9 mouse cellular contexts compared by ENCODE assay signal in the genomic region with DNA sequence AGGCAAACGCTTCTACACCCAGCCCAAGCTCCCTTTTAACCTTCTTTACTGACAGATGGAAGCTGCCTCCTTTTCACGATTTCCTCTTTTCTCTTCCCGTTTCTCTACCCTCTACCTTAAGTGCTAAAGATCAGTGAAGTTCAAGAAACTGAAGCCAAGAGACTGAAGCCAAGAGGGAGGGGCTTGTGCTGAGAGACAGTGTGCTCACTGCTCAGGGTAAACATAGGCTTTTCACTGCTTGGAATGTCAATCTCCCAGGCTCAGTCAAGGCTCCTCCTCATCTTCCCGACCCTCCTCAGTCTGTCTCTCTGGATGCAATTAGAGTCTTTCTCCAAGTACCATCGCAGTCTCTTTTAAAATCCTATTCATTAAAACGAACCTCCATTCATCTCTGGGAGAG. TPM values are rescaled to one million over a fixed set of nuclear protein-coding genes. Genes with fewer than 3 reads are reported as not detected.
DNase-seq lines count a peak whose midpoint lies in the region; ATAC-seq and TF ChIP-seq lines count a peak whose summit lies in the region.
"Had no signal": no experiment of that assay in that cellular context is flagged by ENCODE, and none has a peak within 500 bp of the region (broad histone marks: within the 10 kb centered on the region; RNA-seq: fewer than 3 reads in every experiment).

No protein-coding gene starts in this region.

- ATAC-seq in hindbrain, embryonic 11.5 days (ENCODE audit: low FRiP score): no peak
- ATAC-seq in embryonic facial prominence, embryonic 14.5 days (ENCODE audit: low read depth): peak; percentile 72; the same call in 1 of the 2 replicates
- ATAC-seq in kidney, postnatal 0 days (replicated peaks; ENCODE audit: low FRiP score, low read depth): no peak
- no peak for ATAC-seq in neural tube, embryonic 13.5 days (ENCODE audit: low read depth)

- DNase-seq in hindbrain, embryonic 10.5 days (ENCODE audit: low spot score): no peak
- DNase-seq in hindbrain, embryonic 11.5 days (ENCODE audit: low spot score): no peak
- DNase-seq in embryonic facial prominence, embryonic 14.5 days (ENCODE audit: low spot score): peak; percentile 73
- peak; percentile 45 for DNase-seq in kidney, postnatal 0 days (ENCODE audit: low spot score)
- no peak for DNase-seq in gastrocnemius, postnatal 10 days
- no peak for DNase-seq in thymus, adult 18-20 months
- DNase-seq in adrenal gland, postnatal 25 days: no peak

- WGBS in hindbrain, embryonic 10.5 days: 9% methylated on average over 6 of the region's 6 CpGs
- WGBS in hindbrain, embryonic 11.5 days: 11% methylated on average over 6 of the region's 6 CpGs
- WGBS in embryonic facial prominence, embryonic 14.5 days: 2% methylated on average over 6 of the region's 6 CpGs
- 4% methylated on average over 6 of the region's 6 CpGs for WGBS in kidney, postnatal 0 days
- 7% methylated on average over 6 of the region's 6 CpGs for WGBS in neural tube, embryonic 13.5 days

- H3K27me3 ChIP-seq in hindbrain, embryonic 10.5 days (ENCODE audit: insufficient read depth, poor library complexity, severe bottlenecking): no peaks in the 10 kb centered on the region
- no peaks in the 10 kb centered on the region for H3K27me3 ChIP-seq in hindbrain, embryonic 11.5 days (ENCODE audit: control insufficient read depth, insufficient read depth, low read length)
- H3K27me3 ChIP-seq in embryonic facial prominence, embryonic 14.5 days (replicated peaks; ENCODE audit: control insufficient read depth, insufficient read depth, low read length): no peaks in the 10 kb centered on the region
- H3K27me3 ChIP-seq in kidney, postnatal 0 days (ENCODE audit: insufficient read depth, low read length): no peaks in the 10 kb centered on the region
- no peaks in the 10 kb centered on the region for H3K27me3 ChIP-seq in neural tube, embryonic 13.5 days

- H3K4me3 ChIP-seq in hindbrain, embryonic 10.5 days: 0 out of 2 replicates have a peak overlapping the region, but pooled peaks have one; percentile 22
- H3K4me3 ChIP-seq in hindbrain, embryonic 11.5 days (ENCODE audit: low read depth, low read length): no peak overlapping the region
- H3K4me3 ChIP-seq in embryonic facial prominence, embryonic 14.5 days (ENCODE audit: low read depth, low read length): peak overlapping the region; percentile 8; the same call in 1 of the 2 replicates
- H3K4me3 ChIP-seq in kidney, postnatal 0 days (replicated peaks; ENCODE audit: low read depth, low read length): no peak overlapping the region
- H3K4me3 ChIP-seq in neural tube, embryonic 13.5 days: no peak overlapping the region
- H3K4me3 ChIP-seq: myocyte had no signal

- H3K9me3 ChIP-seq in hindbrain, embryonic 10.5 days: no peaks in the 10 kb centered on the region
- no peaks in the 10 kb centered on the region for H3K9me3 ChIP-seq in hindbrain, embryonic 11.5 days (ENCODE audit: control insufficient read depth, low read length)
- no peaks in the 10 kb centered on the region for H3K9me3 ChIP-seq in embryonic facial prominence, embryonic 14.5 days (ENCODE audit: control insufficient read depth, low read length)
- H3K9me3 ChIP-seq in kidney, postnatal 0 days (replicated peaks; ENCODE audit: low read length): no peaks in the 10 kb centered on the region
- no peaks in the 10 kb centered on the region for H3K9me3 ChIP-seq in neural tube, embryonic 13.5 days

- no peaks in the 10 kb centered on the region for H3K36me3 ChIP-seq in hindbrain, embryonic 10.5 days
- H3K36me3 ChIP-seq in hindbrain, embryonic 11.5 days (ENCODE audit: control insufficient read depth, insufficient read depth, low read length): no peaks in the 10 kb centered on the region
- H3K36me3 ChIP-seq in embryonic facial prominence, embryonic 14.5 days (ENCODE audit: control insufficient read depth, insufficient read depth, low read length): no peaks in the 10 kb centered on the region
- H3K36me3 ChIP-seq in kidney, postnatal 0 days (ENCODE audit: insufficient read depth, low read length): no peaks in the 10 kb centered on the region
- no peaks in the 10 kb centered on the region for H3K36me3 ChIP-seq in neural tube, embryonic 13.5 days

- H3K4me1 ChIP-seq in hindbrain, embryonic 10.5 days (replicated peaks): peaks cover 13% of the 10 kb centered on the region
- H3K4me1 ChIP-seq in hindbrain, embryonic 11.5 days (replicated peaks; ENCODE audit: control insufficient read depth, insufficient read depth, low read length): no peaks in the 10 kb centered on the region
- 0 out of 2 replicates have a peak, but pooled peaks cover 13% of the 10 kb centered on the region for H3K4me1 ChIP-seq in embryonic facial prominence, embryonic 14.5 days (ENCODE audit: control insufficient read depth, insufficient read depth, low read length)
- H3K4me1 ChIP-seq in kidney, postnatal 0 days (replicated peaks; ENCODE audit: insufficient read depth, low read length): no peaks in the 10 kb centered on the region
- peaks cover 5% of the 10 kb centered on the region; the same call in 1 of the 2 replicates for H3K4me1 ChIP-seq in neural tube, embryonic 13.5 days (replicated peaks)

- H3K9ac ChIP-seq in hindbrain, embryonic 11.5 days (ENCODE audit: low read depth, low read length): no peak overlapping the region
- peak overlapping the region; percentile 5; the same call in 1 of the 2 replicates for H3K9ac ChIP-seq in embryonic facial prominence, embryonic 14.5 days (ENCODE audit: low read depth, low read length)
- H3K9ac ChIP-seq in kidney, postnatal 0 days (ENCODE audit: low read depth, low read length): no peak overlapping the region
- H3K9ac ChIP-seq in neural tube, embryonic 13.5 days: no peak overlapping the region

- no peak overlapping the region for H3K4me2 ChIP-seq in hindbrain, embryonic 11.5 days (replicated peaks; ENCODE audit: low read depth, low read length)
- H3K4me2 ChIP-seq in embryonic facial prominence, embryonic 14.5 days (ENCODE audit: low read depth, low read length): peak overlapping the region; percentile 33
- H3K4me2 ChIP-seq in kidney, postnatal 0 days (ENCODE audit: low read length): peak overlapping the region; percentile 34
- peak overlapping the region; percentile 7; the same call in 1 of the 2 replicates for H3K4me2 ChIP-seq in neural tube, embryonic 13.5 days

- no peak overlapping the region for H3K27ac ChIP-seq in hindbrain, embryonic 10.5 days
- no peak overlapping the region for H3K27ac ChIP-seq in hindbrain, embryonic 11.5 days (ENCODE audit: low read depth, low read length)
- H3K27ac ChIP-seq in embryonic facial prominence, embryonic 14.5 days (replicated peaks; ENCODE audit: low read depth, low read length): no peak overlapping the region
- no peak overlapping the region for H3K27ac ChIP-seq in kidney, postnatal 0 days
- no peak overlapping the region for H3K27ac ChIP-seq in neural tube, embryonic 13.5 days (replicated peaks)

- no peak for TF ChIP-seq CTCF in kidney, postnatal 0 days (IDR thresholded peaks at IDR 0.05; ENCODE audit: low read depth)

RNA-seq across cellular contexts. Expression of a gene that starts 55.6 kb away (rescaled TPM):
- polyA plus RNA-seq in hindbrain, embryonic 10.5 days (2016; fragmentation: Nextera tagmentation; extraction: Ambion mirVana): 1.5 and 1.9 TPM in 2 replicates
- polyA plus RNA-seq in hindbrain, embryonic 11.5 days (2014; fragmentation: Nextera tagmentation; extraction: Ambion mirVana): 4.9 and 6.1 TPM in 2 replicates
- 64.6 and 68.3 TPM in 2 replicates for polyA plus RNA-seq in embryonic facial prominence, embryonic 14.5 days (2014; fragmentation: Nextera tagmentation; extraction: Ambion mirVana)
- 2.1 and 2.3 TPM in 2 replicates for polyA plus RNA-seq in kidney, postnatal 0 days (2015; fragmentation: Nextera tagmentation; extraction: Ambion mirVana)
- polyA plus RNA-seq in neural tube, embryonic 13.5 days (2015; fragmentation: Nextera tagmentation; extraction: Ambion mirVana): 5.0 and 8.1 TPM in 2 replicates
- 10 to 100 TPM; 17.0 to 17.5 TPM for total RNA-seq in gastrocnemius, postnatal 10 days (2021)
- total RNA-seq in adrenal gland, postnatal 25 days (2021): 0.18 TPM in 1 of 2 replicates, not detected in the other

Comparison
In these comparisons a context has a peak if more than half of its experiments do, and no peak if none do; other contexts are left out.
1. H3K4me3 ChIP-seq: peak in hindbrain, embryonic 10.5 days (single experiment) and embryonic facial prominence, embryonic 14.5 days (single experiment); none in hindbrain, embryonic 11.5 days (single experiment), kidney, postnatal 0 days (single experiment) and neural tube, embryonic 13.5 days (single experiment).
2. DNase-seq: peak in embryonic facial prominence, embryonic 14.5 days (single experiment) and kidney, postnatal 0 days (single experiment); none in hindbrain, embryonic 10.5 days (single experiment), hindbrain, embryonic 11.5 days (single experiment), gastrocnemius, postnatal 10 days (single experiment), thymus, adult 18-20 months (0 of 2) and adrenal gland, postnatal 25 days (single experiment).